Mouse (Mus musculus) midbrain, embryonic 10.5 days (tissue): ENCODE measurements at regions not wholly inside any gene's neighbourhood (a gene's known extent, or its start where the extent isn't known, plus 50 kb on each side); places are given as distances from the start of the nearest gene placed in this dataset.

Experiments
- DNase-seq: peaks from one replicate; pipeline ENCODE4 v3.0.0-alpha.2; 2017; ENCODE audit warnings: low spot score
- H3K27ac ChIP-seq: fragments of 300-500 bp; sonication (generic); replicated peaks from 2 replicates; pipeline ENCODE4 v1.5.1; 2016; ENCODE audit warnings: mild to moderate bottlenecking
- H3K27me3 ChIP-seq: fragments of 300-500 bp; sonication (generic); 2 replicates; pipeline ENCODE4 v1.6.1; 2016; ENCODE audit warnings: low read depth, mild to moderate bottlenecking; ENCODE audit not compliant: poor library complexity, severe bottlenecking
- H3K36me3 ChIP-seq: fragments of 300-500 bp; sonication (generic); 2 replicates; pipeline ENCODE4 v1.6.1; 2016; ENCODE audit warnings: mild to moderate bottlenecking, moderate library complexity
- H3K4me1 ChIP-seq: fragments of 300-500 bp; sonication (generic); 2 replicates; pipeline ENCODE4 v1.6.1; 2016
- H3K4me3 ChIP-seq: fragments of 300-500 bp; sonication (generic); 2 replicates; pipeline ENCODE4 v1.5.1; 2016; ENCODE audit warnings: mild to moderate bottlenecking, moderate library complexity
- H3K9me3 ChIP-seq: fragments of 300-500 bp; sonication (generic); replicated peaks from 2 replicates; pipeline ENCODE4 v1.6.1; 2016; ENCODE audit warnings: mild to moderate bottlenecking
- WGBS: fragments of 180-500 bp; shearing (Covaris S2); methylation state at CpG from one replicate; pipeline ENCODE4 v1.1.7; 2016; 5-methylcytosine and 5-hydroxymethylcytosine counted together

DNA sequence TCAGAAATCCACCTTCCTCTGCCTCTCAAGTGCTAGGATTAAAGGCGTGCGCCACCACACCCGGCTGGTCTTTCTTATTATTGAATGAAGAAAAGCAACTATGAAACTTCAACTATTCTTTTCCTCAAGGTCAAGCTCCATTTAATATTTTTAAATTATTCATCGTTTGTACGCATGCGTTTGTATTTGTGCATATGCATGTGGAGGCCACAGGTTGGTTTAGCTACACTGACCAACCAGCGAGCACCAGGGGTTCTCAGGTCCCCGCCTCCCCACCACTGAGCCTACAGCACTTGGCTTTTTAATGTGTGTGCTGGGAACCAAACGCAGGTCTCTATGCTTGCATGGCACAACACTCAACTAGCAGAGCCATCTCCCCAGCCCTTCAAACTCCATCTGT lies 51.0 kb upstream of the Tmem252 start:
- no peaks in the 10 kb centered on the region for H3K36me3 ChIP-seq
- H3K9me3 ChIP-seq, result no peaks in the 10 kb centered on the region
- 92% methylated on average over 9 of the region's 9 CpGs for WGBS

GRCm38 (mm10) chr19:24622309-24622708 lies 51.5 kb upstream of the Tmem252 start:
- no peak for DNase-seq
- Histone ChIP-seq H3K27ac (no peak overlapping the region), H3K36me3 (no peaks in the 10 kb centered on the region), H3K4me3 (no peak overlapping the region), H3K27me3 (no peaks in the 10 kb centered on the region), H3K9me3 (no peaks in the 10 kb centered on the region), H3K4me1 (no peaks in the 10 kb centered on the region)
- 85% methylated on average over 4 of the region's 4 CpGs for WGBS

More for the DNA sequence above, 51.0 kb upstream of the Tmem252 start:
- H3K4me3 ChIP-seq, result no peak overlapping the region
- H3K27ac ChIP-seq, result no peak overlapping the region
- no peaks in the 10 kb centered on the region for H3K4me1 ChIP-seq
- H3K27me3 ChIP-seq, result no peaks in the 10 kb centered on the region
- DNase-seq, result no peak

GRCm38 (mm10) chr19:24621610-24622220 lies 52.1 kb upstream of the Tmem252 start:
- no peak overlapping the region for H3K27ac ChIP-seq
- 37% methylated on average over 8 of the region's 8 CpGs for WGBS
- no peaks in the 10 kb centered on the region for H3K9me3 ChIP-seq
- H3K4me3 ChIP-seq, result no peak overlapping the region
- DNase-seq, result peak; percentile 76
- no peaks in the 10 kb centered on the region for H3K36me3 ChIP-seq
- no peaks in the 10 kb centered on the region for H3K4me1 ChIP-seq
- H3K27me3 ChIP-seq, result no peaks in the 10 kb centered on the region

- DNase-seq, result no peak
- Histone ChIP-seq H3K4me3 (no peak overlapping the region), H3K27ac (no peak overlapping the region), H3K36me3 (no peaks in the 10 kb centered on the region), H3K4me1 (no peaks in the 10 kb centered on the region), H3K9me3 (no peaks in the 10 kb centered on the region), H3K27me3 (no peaks in the 10 kb centered on the region)
- 90% methylated on average over 7 of the region's 7 CpGs for WGBS
Measured at GRCm38 (mm10) chr19:24615762-24616310, 58.0 kb upstream of the Tmem252 start.

DNA sequence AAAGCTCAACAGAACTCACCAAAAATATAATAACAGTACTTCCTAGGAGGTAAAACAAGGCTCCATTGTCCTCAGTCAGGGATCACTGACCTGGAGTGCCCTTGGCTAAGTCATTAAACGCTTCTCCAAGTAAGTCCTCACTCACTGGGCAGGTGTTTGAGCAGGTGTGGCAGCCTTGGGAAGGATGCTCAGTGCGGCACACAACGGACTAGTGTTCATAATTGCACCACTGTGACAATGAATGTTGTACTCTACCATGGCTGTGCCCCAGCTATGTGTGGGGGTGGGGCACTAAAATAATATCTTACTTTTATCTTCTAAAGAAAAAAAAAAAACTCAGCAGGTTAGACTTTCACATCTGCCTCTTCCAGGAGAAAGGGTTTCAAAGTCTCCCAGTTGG lies 52.2 kb upstream of the Pip5k1b start:
- H3K27me3 ChIP-seq, result no peaks in the 10 kb centered on the region
- H3K4me3 ChIP-seq, result no peak overlapping the region
- WGBS, result 79% methylated on average over 3 of the region's 3 CpGs
- H3K36me3 ChIP-seq, result no peaks in the 10 kb centered on the region
- peaks cover 4% of the 10 kb centered on the region; the same call in 1 of the 2 replicates for H3K4me1 ChIP-seq
- no peak for DNase-seq
- H3K9me3 ChIP-seq, result no peaks in the 10 kb centered on the region
- no peak overlapping the region for H3K27ac ChIP-seq

DNA sequence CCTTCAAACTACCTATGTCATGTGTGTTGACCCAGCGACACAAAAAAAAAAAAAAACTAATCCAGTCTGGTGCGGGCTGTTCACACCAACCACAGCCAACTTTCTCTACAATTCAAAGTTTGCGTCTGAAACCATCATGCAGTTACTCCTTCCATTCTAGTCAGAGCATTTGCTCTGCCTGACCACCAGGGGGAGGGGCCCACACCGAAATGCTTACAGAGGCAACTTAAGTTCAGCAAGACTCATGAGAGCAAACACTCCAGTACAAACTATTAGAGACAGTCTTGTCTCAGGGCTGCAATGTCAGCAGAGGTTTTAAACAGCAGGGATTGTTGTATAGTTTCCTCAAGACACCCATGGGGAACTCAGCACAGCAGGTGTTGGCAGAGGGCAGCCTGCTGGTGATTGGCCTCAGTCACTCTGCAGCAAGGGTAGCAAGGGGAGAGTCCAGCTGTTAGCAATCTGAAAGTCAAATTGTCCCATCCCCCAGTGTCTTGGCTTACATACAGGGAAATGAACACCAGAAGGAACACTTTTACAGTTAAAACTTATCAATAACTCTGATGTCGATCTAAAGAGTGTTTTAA lies 50.8 kb upstream of the Pip5k1b start:
- no peak overlapping the region for H3K4me3 ChIP-seq
- DNase-seq, result peak; percentile 23
- no peak overlapping the region for H3K27ac ChIP-seq
- 78% methylated on average over 5 of the region's 5 CpGs for WGBS
- no peaks in the 10 kb centered on the region for H3K27me3 ChIP-seq
- H3K36me3 ChIP-seq, result no peaks in the 10 kb centered on the region
- no peaks in the 10 kb centered on the region for H3K9me3 ChIP-seq
- H3K4me1 ChIP-seq, result peaks cover 4% of the 10 kb centered on the region; the same call in 1 of the 2 replicates
